ENCODE assay signal across 8 mouse cellular contexts in the genomic region with DNA sequence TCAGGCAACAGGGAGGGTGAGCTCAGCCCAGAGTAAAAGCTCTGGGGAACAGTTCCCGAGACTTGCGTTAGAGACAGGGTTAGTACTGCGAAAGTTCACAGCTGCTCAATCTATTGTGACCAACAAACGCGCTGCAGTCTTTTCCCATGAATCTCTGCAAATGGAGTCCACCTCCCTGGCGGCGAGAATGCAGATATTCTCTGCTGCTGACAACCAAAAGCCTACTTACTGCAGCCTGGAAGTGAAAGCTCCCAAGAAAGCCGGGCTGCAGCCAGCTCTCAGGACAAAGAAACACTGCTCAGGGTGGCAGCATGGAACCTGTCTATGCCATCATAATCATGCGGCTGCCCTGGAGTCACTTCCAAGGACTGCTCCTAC. TPM values are rescaled to one million over a fixed set of nuclear protein-coding genes. Genes with fewer than 3 reads are reported as not detected.
DNase-seq lines count a peak whose midpoint lies in the region; ATAC-seq and TF ChIP-seq lines count a peak whose summit lies in the region.

No protein-coding gene starts in this region.

- no peaks in the 10 kb centered on the region; the same call in 1 of the 2 replicates for H3K27me3 ChIP-seq in embryonic facial prominence, embryonic 14.5 days (replicated peaks; ENCODE audit: control insufficient read depth, insufficient read depth, low read length)
- H3K27me3 ChIP-seq in heart, embryonic 14.5 days (ENCODE audit: control insufficient read depth, insufficient read depth, low read length) = no peaks in the 10 kb centered on the region
- no peaks in the 10 kb centered on the region for H3K27me3 ChIP-seq in liver, embryonic 14.5 days (ENCODE audit: control insufficient read depth, insufficient read depth, low read length)

- H3K4me1 ChIP-seq in embryonic facial prominence, embryonic 14.5 days (ENCODE audit: control insufficient read depth, insufficient read depth, low read length) = 0 out of 2 replicates have a peak, but pooled peaks cover 5% of the 10 kb centered on the region
- H3K4me1 ChIP-seq in heart, embryonic 14.5 days (ENCODE audit: control insufficient read depth in 2 of 2, insufficient read depth in 2 of 2, low read length in 2 of 2) = peaks cover 2 to 5% of the 10 kb centered on the region in 2 experiments; a peak in 1 of 4 replicates
- H3K4me1 ChIP-seq in liver, embryonic 14.5 days (replicated peaks; ENCODE audit: control insufficient read depth in 2 of 2, insufficient read depth in 2 of 2, low read length in 1 of 2) = peaks cover 5 to 9% of the 10 kb centered on the region in 2 experiments; a peak in 3 of 4 replicates

- peak overlapping the region; percentile 68 for H3K9ac ChIP-seq in embryonic facial prominence, embryonic 14.5 days (ENCODE audit: low read depth, low read length)
- peak overlapping the region; percentile 74 for H3K9ac ChIP-seq in heart, embryonic 14.5 days (ENCODE audit: low read length)
- H3K9ac ChIP-seq in liver, embryonic 14.5 days (replicated peaks) = peak overlapping the region; percentile 60

- no peak for TF ChIP-seq EP300 in liver, embryonic 14.5 days (IDR thresholded peaks at IDR 0.05; ENCODE audit: low read depth)

- no peaks in the 10 kb centered on the region for H3K9me3 ChIP-seq in embryonic facial prominence, embryonic 14.5 days (ENCODE audit: control insufficient read depth, low read length)
- no peaks in the 10 kb centered on the region for H3K9me3 ChIP-seq in heart, embryonic 14.5 days (ENCODE audit: control insufficient read depth, low read length)
- H3K9me3 ChIP-seq in liver, embryonic 14.5 days (ENCODE audit: control insufficient read depth, low read length) = no peaks in the 10 kb centered on the region

- no peaks in the 10 kb centered on the region for H3K36me3 ChIP-seq in embryonic facial prominence, embryonic 14.5 days (ENCODE audit: control insufficient read depth, insufficient read depth, low read length)
- no peaks in the 10 kb centered on the region for H3K36me3 ChIP-seq in heart, embryonic 14.5 days (ENCODE audit: control insufficient read depth, insufficient read depth, low read length)
- H3K36me3 ChIP-seq in liver, embryonic 14.5 days (replicated peaks; ENCODE audit: control insufficient read depth, insufficient read depth, low read depth) = no peaks in the 10 kb centered on the region

- 24% methylated on average over 9 of the region's 9 CpGs for WGBS in embryonic facial prominence, embryonic 14.5 days
- 14% methylated on average over 9 of the region's 9 CpGs for WGBS in heart, embryonic 14.5 days
- WGBS in liver, embryonic 14.5 days (ENCODE audit: insufficient replicate concordance) = 20% methylated on average over 9 of the region's 9 CpGs

- TF ChIP-seq CTCF in liver, embryonic 14.5 days (IDR thresholded peaks at IDR 0.05; ENCODE audit: low read depth) = 0 out of 2 replicates have a peak, but pooled peaks have one; percentile 17

- peak; percentile 69 for DNase-seq in 3T3-L1 (ENCODE audit: low read depth, low spot score)
- peak; percentile 37 for DNase-seq in adrenal gland, postnatal 14 days
- peak; percentile 45 for DNase-seq in embryonic facial prominence, embryonic 14.5 days (ENCODE audit: low spot score)
- DNase-seq in kidney, postnatal 25 days = peak; percentile 42 to 48
- DNase-seq in liver, embryonic 14.5 days (ENCODE audit: low read depth in 3 of 3, low spot score in 3 of 3) = no peak
- peak; percentile 36 for DNase-seq in neural tube, embryonic 10.5 days (ENCODE audit: extremely low spot score, low spot score)
- DNase-seq in thymus, postnatal 25 days = peak; percentile 4

- H3K27ac ChIP-seq in embryonic facial prominence, embryonic 14.5 days (replicated peaks; ENCODE audit: low read depth, low read length) = peak overlapping the region; percentile 89
- peak overlapping the region; percentile 81 to 95 for H3K27ac ChIP-seq in heart, embryonic 14.5 days (replicated peaks in 1 of 2; ENCODE audit: control insufficient read depth in 1 of 2, insufficient read depth in 1 of 2, low read depth in 2 of 2, low read length in 2 of 2)
- H3K27ac ChIP-seq in liver, embryonic 14.5 days = peak overlapping the region; percentile 54

- H3K4me2 ChIP-seq in embryonic facial prominence, embryonic 14.5 days (ENCODE audit: low read depth, low read length) = peak overlapping the region; percentile 67
- peak overlapping the region; percentile 71 for H3K4me2 ChIP-seq in heart, embryonic 14.5 days (ENCODE audit: low read length)
- peak overlapping the region; percentile 81 for H3K4me2 ChIP-seq in liver, embryonic 14.5 days (ENCODE audit: low read depth)

- peak overlapping the region; percentile 56 for H3K4me3 ChIP-seq in embryonic facial prominence, embryonic 14.5 days (ENCODE audit: low read depth, low read length)
- H3K4me3 ChIP-seq in heart, embryonic 14.5 days (ENCODE audit: control insufficient read depth in 1 of 2, insufficient read depth in 1 of 2, low read depth in 1 of 2, low read length in 2 of 2) = peak overlapping the region; percentile 55 to 86
- peak overlapping the region; percentile 69 to 95 for H3K4me3 ChIP-seq in liver, embryonic 14.5 days (ENCODE audit: insufficient read depth in 1 of 2, low read depth in 2 of 2, low read length in 2 of 2)

- ATAC-seq in embryonic facial prominence, embryonic 14.5 days (ENCODE audit: low read depth) = no peak; the same call in 1 of the 2 replicates
- no peak; the same call in 1 of the 2 replicates for ATAC-seq in heart, embryonic 14.5 days (ENCODE audit: insufficient number of reproducible peaks, insufficient read depth, low FRiP score, low read depth)
- ATAC-seq in liver, embryonic 14.5 days (ENCODE audit: insufficient read depth) = peak; percentile 9; the same call in 1 of the 2 replicates

RNA-seq across cellular contexts. Expression of gene Cd99l2, which starts 0.6 kb away (rescaled TPM):
- total RNA-seq in adrenal gland, postnatal 14 days (2021) = 55.5 and 58.6 TPM in 2 replicates
- polyA plus RNA-seq in embryonic facial prominence, embryonic 14.5 days (2014; fragmentation: Nextera tagmentation; extraction: Ambion mirVana) = 27.6 and 31.2 TPM in 2 replicates
- polyA plus RNA-seq in heart, embryonic 14.5 days (2014; fragmentation: Nextera tagmentation; extraction: Ambion mirVana) = 26.4 and 28.5 TPM in 2 replicates
- polyA plus RNA-seq in liver, embryonic 14.5 days (2012; rRNA removed) = 5.7 and 7.2 TPM in 2 replicates
- 7.2 and 9.7 TPM in 2 replicates for polyA plus RNA-seq in liver, embryonic 14.5 days (2014; fragmentation: Nextera tagmentation; extraction: Ambion mirVana)

Comparison
In these comparisons a context has a peak if more than half of its experiments do, and no peak if none do; other contexts are left out.
1. DNase-seq: peak in 3T3-L1 (single experiment), adrenal gland, postnatal 14 days (single experiment), embryonic facial prominence, embryonic 14.5 days (single experiment), kidney, postnatal 25 days (2 of 2), neural tube, embryonic 10.5 days (single experiment) and thymus, postnatal 25 days (single experiment); none in liver, embryonic 14.5 days (0 of 3).
2. Peak in every context shown above with its lines, with median percentiles within 50 percentile points of each other: H3K27ac ChIP-seq, H3K4me2 ChIP-seq, H3K4me3 ChIP-seq and H3K9ac ChIP-seq.